Mouse (Mus musculus) heart, postnatal 0 days (tissue): Measurements from ENCODE around the gene Pcsk5.

Source experiments
- CTCF ChIP-seq: IDR thresholded peaks from 2 replicates; pipeline ENCODE4 v1.5.1; 2016; ENCODE audit warnings: antibody characterized with exemption, control low read depth, low read depth
- EP300 ChIP-seq: IDR thresholded peaks from 2 replicates; pipeline ENCODE4 v1.6.1; 2016; ENCODE audit warnings: antibody characterized with exemption, low read depth

GRCm38 (mm10) chr19:17525558-17525957 is 311.9 kb downstream of the Pcsk5 start:
- TF ChIP-seq EP300 (no peak), CTCF (no peak)
